Mouse (Mus musculus): ENCODE measurements around the gene C3. TPM values are rescaled to one million over a fixed set of nuclear protein-coding genes. Genes with fewer than 3 reads are reported as not detected.

C3 gene
- polyA plus RNA-seq, 1 experiment from 2014 or later, result not detected

DNA sequence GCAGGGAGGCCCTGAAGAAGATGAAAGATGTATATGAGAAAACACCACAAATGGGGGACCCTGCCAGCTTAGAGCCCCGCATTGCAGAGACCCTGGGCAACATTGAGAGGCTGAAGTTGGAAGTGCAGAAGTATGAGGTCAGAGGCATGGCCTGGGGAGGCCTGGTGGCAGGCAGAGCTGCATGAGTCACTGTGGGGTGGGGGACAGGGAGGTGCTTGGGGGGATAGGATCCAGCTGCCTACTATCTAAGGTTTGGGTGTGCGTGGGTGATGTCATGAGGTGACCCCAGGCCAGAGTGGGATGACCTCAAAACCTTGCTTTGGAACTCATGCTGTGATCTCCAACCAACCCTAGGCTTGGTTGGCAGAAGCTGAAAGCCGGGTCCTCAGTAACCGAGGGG lies 33.4 kb upstream of the C3 start:
- Histone ChIP-seq H3K9me3 (replicated peaks) (no peaks in the 10 kb centered on the region), H3K4me1 (peaks cover 11% of the 10 kb centered on the region), H3K36me3 (peaks cover 80% of the 10 kb centered on the region), H3K4me3 (no peak overlapping the region), H3K27ac (replicated peaks) (no peak overlapping the region), H3K27me3 (ENCODE audit: low read depth, poor library complexity, severe bottlenecking) (no peaks in the 10 kb centered on the region)
- no peak for DNase-seq (ENCODE audit: low spot score)
- WGBS, result 92% methylated on average over 4 of the region's 4 CpGs

DNA sequence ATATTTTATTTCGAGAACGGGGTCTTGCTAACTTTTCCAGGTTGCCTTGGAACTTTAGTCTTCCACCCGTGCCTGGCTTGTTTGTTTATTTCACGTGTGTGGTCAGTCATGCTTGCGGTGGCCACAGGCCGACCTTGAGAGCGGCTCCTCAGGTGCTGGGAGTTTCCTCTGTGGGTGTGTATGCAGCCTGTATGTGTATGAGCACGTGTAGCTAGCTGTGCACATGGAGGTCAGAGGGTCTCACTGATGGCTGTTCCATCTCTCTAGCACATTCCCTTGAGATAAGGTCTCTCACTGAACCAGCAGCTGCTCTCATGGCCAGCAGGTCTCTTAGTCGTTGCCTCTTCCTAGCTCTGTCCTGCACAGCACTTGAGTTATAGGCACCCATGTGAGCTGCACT lies 32.4 kb upstream of the C3 start:
- no peak for DNase-seq (ENCODE audit: low spot score)
- Histone ChIP-seq H3K27me3 (ENCODE audit: low read depth, poor library complexity, severe bottlenecking) (no peaks in the 10 kb centered on the region), H3K9me3 (replicated peaks) (no peaks in the 10 kb centered on the region), H3K4me1 (peaks cover 6% of the 10 kb centered on the region), H3K36me3 (peaks cover 89% of the 10 kb centered on the region), H3K4me3 (no peak overlapping the region), H3K27ac (replicated peaks) (no peak overlapping the region)
- WGBS, result 94% methylated on average over 9 of the region's 9 CpGs

DNA sequence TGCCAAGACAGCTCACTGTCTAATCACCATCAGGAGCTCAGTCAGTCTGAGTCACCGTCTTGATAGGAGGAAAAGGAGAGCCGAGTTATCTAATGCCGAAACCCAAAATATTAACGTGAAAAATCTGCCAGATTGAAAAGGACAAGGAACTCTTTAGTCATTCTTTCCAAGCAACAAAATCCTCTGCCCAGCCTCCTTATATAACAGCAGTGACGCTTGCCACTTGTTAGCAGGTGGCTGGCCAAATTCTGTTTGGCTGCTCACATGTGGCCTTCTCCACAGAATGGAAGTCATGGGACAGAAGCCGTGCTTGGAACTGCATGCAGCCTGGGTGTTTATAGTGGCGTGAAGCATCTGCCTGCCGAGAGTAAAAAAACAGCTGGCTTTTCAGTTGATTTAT lies 31.8 kb upstream of the C3 start:
- WGBS, result 94% methylated on average over 8 of the region's 8 CpGs
- H3K4me1 ChIP-seq, result peaks cover under 1% of the 10 kb centered on the region
- no peak overlapping the region for H3K4me3 ChIP-seq
- DNase-seq (ENCODE audit: low spot score), result no peak
- H3K27me3 ChIP-seq (ENCODE audit: low read depth, poor library complexity, severe bottlenecking), result no peaks in the 10 kb centered on the region
- peaks cover 95% of the 10 kb centered on the region for H3K36me3 ChIP-seq
- H3K9me3 ChIP-seq (replicated peaks), result no peaks in the 10 kb centered on the region
- no peak overlapping the region for H3K27ac ChIP-seq (replicated peaks)

DNA sequence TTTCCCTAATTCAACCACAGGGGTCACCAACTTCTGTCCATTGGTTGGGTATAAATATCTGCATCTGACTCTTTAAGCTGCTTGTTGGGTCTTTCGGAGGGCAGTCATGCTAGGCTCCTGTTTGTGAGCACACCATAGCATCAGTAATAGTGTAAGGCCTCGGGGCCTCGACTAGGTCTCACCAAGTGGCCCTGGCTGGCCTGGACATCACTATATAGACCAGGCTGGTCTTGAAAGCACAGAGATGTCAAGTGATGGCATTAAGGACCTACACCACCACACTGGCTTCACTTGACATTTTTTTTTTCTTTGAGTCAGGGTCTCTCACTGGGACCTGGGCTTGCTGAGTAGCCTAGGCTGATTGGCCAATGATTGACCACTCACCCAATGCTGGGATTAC lies 30.3 kb upstream of the C3 start:
- no peak overlapping the region for H3K4me3 ChIP-seq
- no peak for DNase-seq (ENCODE audit: low spot score)
- WGBS, result 90% methylated on average over 3 of the region's 3 CpGs
- peaks cover 99% of the 10 kb centered on the region for H3K36me3 ChIP-seq
- no peaks in the 10 kb centered on the region for H3K27me3 ChIP-seq (ENCODE audit: low read depth, poor library complexity, severe bottlenecking)
- no peaks in the 10 kb centered on the region for H3K9me3 ChIP-seq (replicated peaks)
- no peak overlapping the region for H3K27ac ChIP-seq (replicated peaks)
- H3K4me1 ChIP-seq, result no peaks in the 10 kb centered on the region

DNA sequence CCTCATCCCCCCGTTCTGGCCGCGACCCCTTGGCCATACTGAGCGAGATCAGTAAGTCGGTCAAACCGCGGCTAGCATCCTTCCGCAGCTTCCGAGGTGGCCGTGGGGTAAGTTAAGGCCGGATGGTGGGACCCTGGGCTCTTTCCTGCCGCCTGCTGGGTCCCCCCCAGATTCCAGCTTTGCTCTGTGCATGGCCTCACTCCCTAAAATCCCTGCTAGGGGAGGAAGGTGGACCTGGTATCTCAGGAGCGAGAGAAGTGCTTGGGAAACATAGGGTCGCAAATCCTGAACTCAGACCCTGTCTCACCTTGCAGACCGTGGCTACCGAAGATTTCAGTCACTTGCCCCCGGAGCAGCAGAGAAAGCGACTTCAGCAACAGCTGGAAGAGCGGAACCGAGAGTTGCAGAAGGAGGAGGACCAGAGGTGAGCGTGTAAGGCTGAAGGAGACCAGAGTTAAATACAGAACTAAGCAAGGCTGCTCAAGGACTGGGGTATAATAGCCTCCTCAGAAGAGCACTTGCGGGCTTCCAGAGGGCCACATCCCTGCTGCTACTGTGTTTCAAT lies 29.1 kb upstream of the C3 start:
- Histone ChIP-seq H3K4me1 (no peaks in the 10 kb centered on the region), H3K36me3 (peaks cover 90% of the 10 kb centered on the region), H3K27me3 (ENCODE audit: low read depth, poor library complexity, severe bottlenecking) (no peaks in the 10 kb centered on the region), H3K27ac (replicated peaks) (no peak overlapping the region), H3K9me3 (replicated peaks) (no peaks in the 10 kb centered on the region), H3K4me3 (no peak overlapping the region)
- WGBS, result 96% methylated on average over 22 of the region's 22 CpGs
- DNase-seq (ENCODE audit: low spot score), result no peak

DNA sequence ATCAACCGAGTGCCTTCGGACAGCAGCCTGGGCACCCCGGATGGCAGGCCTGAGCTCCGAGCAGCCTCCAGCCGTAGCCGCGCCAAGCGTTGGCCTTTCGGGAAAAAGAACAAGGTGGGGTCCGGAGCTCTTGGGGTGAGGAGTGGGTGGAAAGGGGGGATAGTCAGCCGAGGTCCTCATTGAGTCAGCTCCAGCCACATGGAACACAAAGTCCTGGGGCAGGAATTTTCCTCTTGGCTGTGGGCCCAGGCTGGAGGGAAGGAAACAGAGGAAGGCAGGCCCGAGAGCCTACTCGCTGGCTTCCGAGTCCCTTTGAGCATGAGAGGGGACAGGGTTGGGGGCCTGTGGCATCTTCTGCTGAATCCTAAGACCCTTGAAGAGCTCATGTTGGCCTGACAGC lies 27.4 kb upstream of the C3 start:
- H3K4me3 ChIP-seq, result no peak overlapping the region
- H3K36me3 ChIP-seq, result peaks cover 74% of the 10 kb centered on the region
- H3K27ac ChIP-seq (replicated peaks), result no peak overlapping the region
- WGBS, result 97% methylated on average over 14 of the region's 14 CpGs
- no peaks in the 10 kb centered on the region for H3K27me3 ChIP-seq (ENCODE audit: low read depth, poor library complexity, severe bottlenecking)
- H3K9me3 ChIP-seq (replicated peaks), result no peaks in the 10 kb centered on the region
- H3K4me1 ChIP-seq, result peaks cover 9% of the 10 kb centered on the region
- DNase-seq (ENCODE audit: low spot score), result no peak

DNA sequence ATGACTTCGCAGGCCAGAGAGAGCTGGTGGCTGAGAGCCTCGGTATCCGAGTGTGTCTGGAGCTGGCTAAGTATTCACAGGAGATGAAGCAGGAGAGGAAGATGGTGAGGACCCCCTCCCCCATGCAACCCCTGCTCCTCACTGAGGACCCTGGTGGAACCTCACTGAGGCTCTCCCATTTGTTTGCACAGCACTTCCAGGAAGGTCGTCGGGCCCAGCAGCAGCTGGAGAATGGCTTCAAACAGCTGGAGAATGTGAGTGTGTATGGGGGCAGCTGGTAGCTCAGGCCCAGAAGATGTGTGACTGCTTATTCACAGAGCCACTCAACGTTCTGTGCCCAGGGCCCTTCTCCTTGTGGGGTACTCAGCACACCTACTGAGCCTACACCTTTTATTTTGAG lies 25.4 kb upstream of the C3 start:
- DNase-seq (ENCODE audit: low spot score), result no peak
- Histone ChIP-seq H3K4me1 (peaks cover 26% of the 10 kb centered on the region), H3K9me3 (replicated peaks) (no peaks in the 10 kb centered on the region), H3K27ac (replicated peaks) (no peak overlapping the region), H3K4me3 (no peak overlapping the region), H3K36me3 (peaks cover 53% of the 10 kb centered on the region), H3K27me3 (ENCODE audit: low read depth, poor library complexity, severe bottlenecking) (no peaks in the 10 kb centered on the region)
- 82% methylated on average over 6 of the region's 6 CpGs for WGBS

DNA sequence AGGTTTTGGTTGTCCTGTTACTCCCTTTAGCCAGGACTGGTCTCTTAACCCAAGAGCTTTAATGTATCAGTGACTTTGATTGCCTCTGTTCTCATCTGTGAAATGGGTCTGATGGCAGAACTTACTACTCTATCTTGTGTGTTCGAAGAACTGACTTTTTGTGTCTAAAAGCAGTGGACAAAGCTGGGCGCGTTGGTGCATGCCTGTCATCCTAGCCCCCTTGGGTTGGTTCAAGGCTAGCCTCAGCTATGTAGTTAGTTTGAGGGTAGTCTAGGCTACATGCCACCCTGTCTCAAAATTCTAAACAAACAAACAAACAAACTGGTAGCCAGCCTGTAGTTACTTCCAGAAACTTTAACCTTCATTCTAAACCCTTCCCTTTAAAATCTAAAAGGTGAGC lies 23.5 kb upstream of the C3 start:
- no peak for DNase-seq (ENCODE audit: low spot score)
- H3K9me3 ChIP-seq (replicated peaks), result no peaks in the 10 kb centered on the region
- H3K4me3 ChIP-seq, result peak overlapping the region; percentile 81; the same call in 1 of the 2 replicates

DNA sequence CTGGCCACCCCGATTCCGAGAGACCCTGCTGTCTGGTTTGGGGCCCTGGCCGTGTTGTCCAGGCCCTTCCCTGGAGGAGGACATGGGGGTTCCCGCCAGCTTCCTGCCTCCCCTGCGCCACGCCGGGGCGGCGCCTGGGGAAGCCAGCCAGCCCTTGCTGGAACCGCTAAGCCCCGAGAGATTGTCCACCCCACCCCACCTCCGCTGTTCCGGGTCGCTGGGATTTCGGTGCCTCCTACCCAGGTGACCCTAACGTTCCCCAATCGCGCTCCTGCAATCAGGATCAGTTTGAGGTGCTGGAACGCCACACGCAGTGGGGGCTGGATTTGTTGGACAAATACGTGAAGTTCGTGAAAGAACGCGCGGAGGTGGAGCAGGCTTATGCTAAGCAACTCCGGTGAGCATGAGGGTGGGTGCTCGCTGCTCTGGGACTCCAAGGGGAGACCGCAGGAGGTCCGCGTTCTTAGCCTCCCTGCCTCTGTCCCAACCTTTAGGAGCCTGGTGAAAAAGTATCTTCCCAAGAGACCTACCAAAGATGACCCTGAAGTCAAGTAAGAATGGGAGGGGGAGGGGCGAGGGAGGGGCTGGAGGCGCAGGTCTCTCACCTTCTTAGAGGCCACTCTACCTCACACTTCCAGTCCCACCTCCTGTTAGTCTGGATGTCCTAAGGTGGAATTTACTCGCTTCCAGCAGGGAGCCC lies 22.7 kb upstream of the C3 start:
- H3K4me3 ChIP-seq, result peak overlapping the region; percentile 81
- WGBS, result 3% methylated on average over 33 of the region's 33 CpGs
- DNase-seq (ENCODE audit: low spot score), result peak; percentile 25
- peak overlapping the region; percentile 95 for H3K27ac ChIP-seq (replicated peaks)
- no peaks in the 10 kb centered on the region for H3K9me3 ChIP-seq (replicated peaks)
- H3K36me3 ChIP-seq, result peaks cover 28% of the 10 kb centered on the region
- H3K4me1 ChIP-seq, result peaks cover 38% of the 10 kb centered on the region
- no peaks in the 10 kb centered on the region for H3K27me3 ChIP-seq (ENCODE audit: low read depth, poor library complexity, severe bottlenecking)

More for the DNA sequence above, 23.5 kb upstream of the C3 start:
- Histone ChIP-seq H3K36me3 (peaks cover 36% of the 10 kb centered on the region), H3K4me1 (peaks cover 33% of the 10 kb centered on the region), H3K27ac (replicated peaks) (no peak overlapping the region), H3K27me3 (ENCODE audit: low read depth, poor library complexity, severe bottlenecking) (no peaks in the 10 kb centered on the region)
- WGBS, result 94% methylated on average over 3 of the region's 3 CpGs

DNA sequence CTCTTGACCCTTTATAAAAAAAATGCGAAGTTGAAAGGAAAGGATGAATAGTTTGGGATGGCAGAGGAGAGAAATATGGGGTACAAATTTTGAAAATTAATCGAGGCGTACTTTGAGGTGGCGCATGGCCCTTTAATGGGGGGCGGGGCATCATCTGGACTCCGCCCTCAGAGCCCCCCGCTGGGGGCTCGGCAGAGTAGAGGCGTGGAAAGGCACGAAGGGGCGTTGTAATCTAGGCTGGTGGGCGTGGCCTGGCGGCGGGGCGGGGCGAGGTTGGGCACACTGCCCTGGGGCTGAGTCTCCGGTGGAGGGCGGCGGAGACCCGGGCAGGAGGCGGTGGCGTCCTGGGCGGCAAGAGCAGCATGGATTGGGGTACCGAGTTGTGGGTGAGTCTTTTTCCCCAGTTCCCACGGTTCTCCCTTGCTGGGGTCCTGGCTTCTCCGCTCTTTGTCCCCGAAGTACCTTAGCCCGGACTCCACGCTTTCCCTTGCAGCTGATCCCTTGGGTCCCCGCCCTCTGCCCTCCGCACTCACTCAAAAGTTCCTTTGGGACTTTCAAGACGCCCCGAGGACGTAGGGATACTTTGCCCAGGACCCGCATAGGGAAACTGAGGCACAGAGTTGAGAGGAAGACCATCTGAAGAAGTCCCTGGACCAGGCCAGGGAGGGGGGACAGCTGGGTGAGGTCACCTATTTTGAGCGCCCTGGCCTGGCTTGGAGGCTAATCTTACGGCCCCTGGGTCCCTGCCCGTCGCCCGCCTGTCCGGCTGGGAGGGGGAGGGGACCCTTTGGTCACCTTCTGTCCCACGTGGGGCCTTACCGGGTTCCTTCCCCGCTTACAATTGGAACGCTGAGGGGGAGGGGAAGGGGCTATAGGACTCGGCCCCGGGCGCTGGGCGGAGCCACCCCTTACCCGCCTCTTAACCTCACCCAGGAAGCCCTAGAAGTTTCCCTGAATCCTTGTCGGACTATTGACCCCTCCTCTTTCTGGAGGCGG lies 21.5 kb upstream of the C3 start, which contains the start of gene Trip10:
TSS of gene Trip10 (plus strand) at position 270 of the 996 bp plus-strand sequence.
- WGBS, result under 1% methylated on average over 45 of the region's 52 CpGs
- H3K27ac ChIP-seq (replicated peaks), result peak within 1 kb of the TSS; percentile 95
- H3K36me3 ChIP-seq, result peaks cover 21% of the 10 kb centered on the region
- no peaks in the 10 kb centered on the region for H3K9me3 ChIP-seq (replicated peaks)
- peaks cover 38% of the 10 kb centered on the region for H3K4me1 ChIP-seq
- DNase-seq (ENCODE audit: low spot score), result peak; percentile 96
- peak within 1 kb of the TSS; percentile 81 for H3K4me3 ChIP-seq
- H3K27me3 ChIP-seq (ENCODE audit: low read depth, poor library complexity, severe bottlenecking), result no peaks in the 10 kb centered on the region

DNA sequence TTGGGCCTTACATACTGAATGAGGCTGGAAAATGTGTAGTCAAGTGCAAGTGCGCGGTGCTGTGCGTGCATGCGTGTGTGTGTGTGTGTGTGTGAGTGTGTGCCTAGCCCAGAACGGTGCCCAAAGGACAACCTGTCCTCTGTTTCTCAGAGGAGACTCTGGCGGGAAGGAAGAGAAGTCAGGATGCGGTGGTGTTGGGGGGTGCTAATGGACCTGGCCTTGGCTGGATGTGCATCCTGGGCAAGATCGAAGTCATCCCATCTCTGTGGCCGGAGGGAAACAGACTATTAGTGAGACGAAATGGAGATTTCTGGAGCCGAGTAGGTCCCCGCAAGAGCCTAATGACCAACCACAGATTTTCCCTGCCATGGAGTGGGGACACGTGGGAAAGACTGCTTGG lies 20.8 kb upstream of the C3 start:
- Histone ChIP-seq H3K4me1 (peaks cover 38% of the 10 kb centered on the region), H3K27me3 (ENCODE audit: low read depth, poor library complexity, severe bottlenecking) (no peaks in the 10 kb centered on the region), H3K9me3 (replicated peaks) (no peaks in the 10 kb centered on the region), H3K27ac (replicated peaks) (peak overlapping the region; percentile 95), H3K36me3 (peaks cover 21% of the 10 kb centered on the region), H3K4me3 (peak overlapping the region; percentile 81)
- DNase-seq (ENCODE audit: low spot score), result no peak
- 13% methylated on average over 13 of the region's 13 CpGs for WGBS

DNA sequence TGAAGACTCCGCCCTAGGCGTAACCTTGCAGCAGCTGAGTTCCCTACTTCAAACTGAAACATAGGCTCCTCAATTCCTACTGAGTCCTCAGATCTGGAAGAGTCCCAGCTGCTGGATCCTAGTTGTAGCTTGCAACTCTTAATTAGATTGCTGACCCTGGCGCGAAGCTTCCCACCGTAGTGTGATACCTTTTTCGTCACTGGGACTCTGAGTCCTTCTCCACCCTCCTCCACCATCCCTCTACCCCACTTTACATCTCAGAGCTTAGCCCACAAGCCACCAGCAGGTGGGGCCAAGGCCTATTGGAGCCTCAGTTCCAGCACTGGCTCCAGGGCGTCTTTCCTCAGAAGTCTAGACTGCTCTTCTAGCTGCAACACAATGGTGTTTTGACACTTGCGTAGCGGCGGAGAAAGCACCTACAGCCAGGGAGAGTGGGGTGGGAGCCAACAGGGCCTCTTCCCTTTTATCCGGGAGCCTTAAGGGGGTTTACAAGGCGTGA lies 20.3 kb upstream of the C3 start, which contains the start of gene Gpr108:
TSS of gene Gpr108 (minus strand) at position 246 of the 499 bp plus-strand sequence.
- 1% methylated on average over 12 of the region's 12 CpGs for WGBS
- H3K9me3 ChIP-seq (replicated peaks), result no peaks in the 10 kb centered on the region
- H3K36me3 ChIP-seq, result peaks cover 16% of the 10 kb centered on the region
- H3K4me3 ChIP-seq, result peak within 1 kb of the TSS; percentile 81
- peak within 1 kb of the TSS; percentile 95 for H3K27ac ChIP-seq (replicated peaks)
- peak; percentile 85 for DNase-seq (ENCODE audit: low spot score)
- H3K27me3 ChIP-seq (ENCODE audit: low read depth, poor library complexity, severe bottlenecking), result no peaks in the 10 kb centered on the region
- H3K4me1 ChIP-seq, result peaks cover 38% of the 10 kb centered on the region

All from midbrain, embryonic 10.5 days (tissue).